Mouse (Mus musculus) CD4-positive, CD25-positive, alpha-beta regulatory T cell, adult 4 months (primary cell): ENCODE results near the gene Timm17b. TPM values are rescaled to one million over a fixed set of nuclear protein-coding genes. Genes with fewer than 3 reads are reported as not detected.
"Not testable (repeated sequence)": the region's sequence is repeated elsewhere in the genome, so short reads cannot be mapped to it uniquely, and the experiment has no call there.

ENCODE experiments used
- ATAC-seq: one replicate; pipeline ENCODE4 v1.8.0; 2017
- polyA plus RNA-seq, 2 experiments: library from polyadenylated mRNA; unstranded; fragments of 100-300 nt; shearing (Covaris generic); gene quantifications; one replicate each; pipeline ENCODE4 v1.2.1; 2017

The Timm17b gene
- 100 to 1,000 TPM; 107 to 109 TPM for polyA plus RNA-seq

DNA sequence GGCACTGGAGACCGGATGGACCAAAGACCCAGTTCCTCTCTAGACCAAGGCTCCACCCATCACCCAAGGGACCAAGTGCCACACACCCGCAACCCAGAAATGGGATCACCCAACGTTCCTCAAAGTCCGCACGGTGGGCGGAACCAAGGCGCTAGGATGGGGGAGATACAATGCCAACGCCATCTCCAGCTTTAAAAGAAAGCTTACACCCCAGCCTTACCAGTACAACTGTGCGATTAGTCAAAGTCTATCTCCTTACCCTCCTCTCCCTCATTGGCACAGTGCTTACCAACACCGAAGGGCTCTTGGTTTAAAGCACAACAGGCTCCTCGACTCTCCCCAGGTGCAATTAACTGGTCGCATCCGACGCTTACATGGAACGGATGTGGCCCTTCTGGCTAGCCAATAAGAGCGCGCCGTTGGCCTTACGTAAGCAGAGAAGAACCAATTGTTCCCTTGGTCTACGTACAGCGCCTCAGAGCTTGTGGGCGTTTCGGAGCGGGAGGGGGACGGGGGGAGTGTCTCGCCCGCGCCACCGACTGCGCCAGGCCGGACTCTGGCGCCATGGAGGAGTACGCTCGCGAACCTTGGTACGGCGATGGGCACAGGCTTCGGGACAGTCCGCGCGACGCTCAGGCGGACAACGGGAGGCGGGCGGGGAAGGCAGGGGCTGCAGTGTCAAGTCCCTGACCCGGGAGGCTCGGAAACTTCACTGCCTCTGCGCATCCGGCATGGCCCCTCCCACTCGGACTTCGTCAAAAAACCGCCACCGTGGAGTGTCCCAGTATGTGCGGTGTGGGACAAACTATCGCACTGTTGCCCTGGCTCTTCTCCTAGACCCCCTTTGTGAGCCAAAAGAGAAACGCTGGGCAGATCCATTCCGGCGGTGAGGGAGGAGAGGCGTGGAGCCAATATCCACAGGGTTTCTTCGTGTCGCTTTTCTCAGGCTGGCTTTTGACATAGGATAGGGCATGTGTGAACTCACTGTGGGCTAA lies at the start of gene Timm17b, which contains the start of gene Pqbp1:
TSS of gene Timm17b (plus strand) at position 478 of the 995 bp plus-strand sequence.
TSS of gene Pqbp1 (minus strand) at position 390 of the 995 bp plus-strand sequence.
- peak; percentile 95 for ATAC-seq

DNA sequence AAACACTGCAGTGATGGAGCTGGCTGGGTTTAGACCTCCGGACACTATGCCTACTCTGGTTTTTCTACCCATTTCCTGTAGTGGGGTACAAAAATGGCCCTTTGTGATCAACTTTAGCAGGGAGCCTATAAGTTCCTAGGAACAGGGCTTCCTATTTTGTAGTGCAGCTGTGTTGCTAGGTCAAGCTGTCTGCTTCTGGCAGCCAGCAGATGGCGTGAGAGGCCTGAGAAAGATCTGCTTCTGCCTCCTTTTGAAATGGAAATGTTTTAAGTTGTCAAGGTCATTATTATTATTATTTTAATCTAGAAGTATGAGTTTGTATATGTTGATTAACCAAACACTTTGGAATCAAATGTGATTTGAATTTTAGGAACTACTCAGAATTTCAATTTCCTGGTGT lies 44.6 kb upstream of the Timm17b start:
- ATAC-seq = peak; percentile 58

DNA sequence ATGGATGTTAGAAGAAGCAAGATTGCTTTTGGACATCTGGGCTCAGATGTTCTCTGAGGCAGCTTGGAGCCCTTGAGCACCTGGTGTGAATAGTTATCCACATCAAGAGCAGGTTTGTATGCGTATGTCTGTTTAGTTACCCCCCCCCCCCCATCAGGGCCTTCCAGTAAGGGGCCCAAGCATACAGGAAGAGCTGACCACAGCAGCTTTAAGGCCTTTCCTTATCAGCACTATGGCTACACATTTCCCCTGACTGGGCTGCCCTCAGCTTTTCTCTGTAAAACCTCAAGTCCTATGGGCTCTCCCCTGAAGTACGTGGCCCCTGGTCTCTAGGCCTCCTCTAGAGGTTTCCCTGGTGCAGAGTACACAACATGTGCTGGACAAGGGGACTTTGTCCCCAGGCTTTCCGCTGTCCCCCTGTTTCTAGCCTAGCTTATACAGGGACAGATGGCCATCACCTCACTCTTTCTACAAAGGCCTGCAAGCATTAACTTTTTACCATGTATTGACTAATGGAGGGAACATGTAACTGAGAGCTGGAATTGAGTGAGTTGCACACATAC lies 39.9 kb upstream of the Timm17b start:
- no peak for ATAC-seq

DNA sequence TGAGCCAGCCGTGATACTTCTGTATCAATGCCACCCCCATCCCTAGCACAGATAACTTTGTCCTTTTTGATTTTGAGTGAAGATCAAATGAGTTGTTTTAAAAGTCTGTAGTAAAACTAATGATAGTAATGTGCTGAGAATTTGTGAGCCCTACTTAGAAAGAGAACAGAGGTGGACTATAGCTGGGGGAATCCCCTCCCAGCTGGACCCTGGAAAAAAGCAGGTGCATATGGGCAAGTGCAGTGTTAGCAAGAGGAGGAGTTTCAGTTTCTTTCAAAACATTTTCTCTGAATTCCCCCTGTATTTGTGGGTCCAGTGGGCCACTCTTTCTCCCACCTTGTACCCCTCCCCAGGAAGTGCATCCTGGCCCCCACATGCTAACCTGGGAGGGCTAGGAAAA lies 36.0 kb upstream of the Timm17b start:
- no peak for ATAC-seq

DNA sequence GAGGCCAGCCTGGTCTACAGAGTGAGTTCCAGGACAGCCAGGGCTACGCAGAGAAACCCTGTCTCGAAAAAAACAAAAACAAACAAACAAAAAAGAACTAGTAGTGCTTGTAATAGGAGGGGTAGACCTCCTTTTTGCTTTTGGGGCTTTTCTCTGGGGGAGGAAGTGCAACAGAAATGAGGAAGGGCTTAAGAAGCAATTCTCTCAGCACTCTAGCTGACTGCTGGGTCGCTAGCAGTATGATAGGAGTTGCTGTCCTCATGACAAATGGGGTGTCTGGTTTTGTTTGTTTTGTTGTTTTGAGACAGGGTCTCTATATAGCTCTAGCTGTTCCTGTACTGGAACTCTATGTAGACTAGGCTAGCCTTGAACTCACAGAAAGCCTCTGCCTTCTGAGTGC lies 34.6 kb upstream of the Timm17b start:
- no peak for ATAC-seq

DNA sequence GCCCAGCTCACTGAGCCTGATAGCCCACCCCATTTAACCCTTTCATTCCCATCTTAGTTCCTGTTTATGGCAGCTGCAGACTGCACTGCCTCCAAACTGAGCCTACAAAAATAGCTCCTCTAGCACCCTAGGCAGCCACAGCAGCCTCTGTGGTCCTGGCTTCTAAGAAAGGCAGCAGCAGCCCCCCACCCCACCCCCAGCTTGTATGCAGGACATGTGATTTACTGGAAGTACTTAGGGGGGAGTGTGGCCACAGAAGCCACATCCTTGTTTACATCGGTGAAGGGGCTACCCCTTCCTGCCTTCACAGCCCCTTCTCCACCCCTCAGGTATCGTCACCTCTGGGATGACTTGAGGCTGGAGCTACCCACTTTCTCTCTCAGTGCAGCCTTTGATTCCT lies 33.8 kb upstream of the Timm17b start:
- ATAC-seq = peak; percentile 84

DNA sequence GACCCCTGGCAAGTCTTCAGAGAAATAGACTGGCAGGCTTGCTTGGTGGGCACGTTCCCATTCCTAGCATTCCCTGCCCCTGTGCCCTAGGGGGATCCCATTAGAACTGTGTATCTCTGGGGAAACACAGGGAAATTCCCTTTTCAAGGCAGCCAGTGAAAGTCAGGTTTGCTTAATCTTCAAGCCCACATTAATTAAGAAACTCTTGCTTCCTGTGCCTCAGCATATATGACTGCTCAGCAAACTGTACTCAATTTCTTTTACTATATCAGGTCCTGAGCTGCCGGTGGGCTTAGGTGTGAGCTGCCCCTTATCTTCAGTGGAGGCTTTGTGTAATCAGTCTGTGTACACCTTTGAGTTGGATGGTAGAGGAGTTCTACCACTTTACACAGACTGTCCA lies 33.4 kb upstream of the Timm17b start:
- ATAC-seq = peak; percentile 69

DNA sequence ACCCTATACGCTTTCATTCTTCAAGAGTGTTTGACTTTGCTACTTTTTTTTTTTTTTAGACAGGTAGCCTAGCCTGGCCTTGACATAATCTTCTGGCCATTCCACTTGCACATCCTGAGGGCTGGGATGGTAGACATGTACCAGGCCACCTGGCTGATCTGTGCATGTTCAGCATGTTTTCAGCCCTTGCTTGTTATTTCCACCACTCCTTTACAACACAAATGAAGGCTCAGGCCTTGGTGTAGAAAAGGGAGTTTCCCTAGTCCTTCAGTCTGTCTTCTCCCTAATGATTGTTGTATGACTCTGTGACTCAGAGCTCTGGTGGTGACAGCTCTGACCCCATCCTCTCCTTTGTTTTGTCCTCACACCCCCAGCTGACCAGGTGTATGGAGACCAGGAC lies 32.0 kb upstream of the Timm17b start:
- no peak for ATAC-seq

DNA sequence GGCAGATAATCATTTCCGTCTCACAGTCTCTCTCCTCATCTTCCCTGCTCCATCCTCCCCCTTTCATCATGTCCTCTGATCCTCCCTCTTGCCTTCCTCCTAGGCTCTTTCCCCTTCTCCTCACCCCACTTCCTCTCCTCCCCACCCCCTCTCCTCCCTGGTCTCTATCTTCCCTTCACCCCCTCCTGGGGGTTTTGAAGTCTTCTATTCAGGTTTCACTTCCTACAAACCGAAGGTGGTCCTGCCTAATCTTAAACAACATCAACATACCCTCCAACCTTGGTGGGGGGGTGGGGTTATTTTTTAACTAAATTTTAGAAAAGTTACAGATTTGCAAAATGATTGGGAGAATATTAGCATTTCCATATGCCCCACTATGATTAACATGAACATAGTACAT lies 30.7 kb upstream of the Timm17b start:
- no peak for ATAC-seq

DNA sequence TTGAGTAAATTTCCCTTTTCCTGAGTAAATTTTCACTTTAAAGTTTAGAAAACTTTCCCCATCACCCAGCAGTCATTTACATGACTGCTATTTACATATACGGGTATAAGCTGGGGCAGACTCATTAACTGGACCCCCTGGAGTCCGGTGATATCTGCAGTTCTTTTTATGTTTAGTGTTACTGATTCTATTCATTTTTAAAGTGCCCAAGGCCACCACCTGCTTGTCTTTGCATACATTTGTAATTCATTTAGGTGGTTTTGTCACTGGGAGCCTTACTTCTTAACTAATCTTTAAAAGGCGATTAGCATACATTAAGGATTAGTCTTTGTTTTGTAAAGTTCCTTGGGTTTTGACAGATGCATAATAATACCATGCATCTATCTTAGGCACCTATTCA lies 29.3 kb upstream of the Timm17b start:
- ATAC-seq = no peak

DNA sequence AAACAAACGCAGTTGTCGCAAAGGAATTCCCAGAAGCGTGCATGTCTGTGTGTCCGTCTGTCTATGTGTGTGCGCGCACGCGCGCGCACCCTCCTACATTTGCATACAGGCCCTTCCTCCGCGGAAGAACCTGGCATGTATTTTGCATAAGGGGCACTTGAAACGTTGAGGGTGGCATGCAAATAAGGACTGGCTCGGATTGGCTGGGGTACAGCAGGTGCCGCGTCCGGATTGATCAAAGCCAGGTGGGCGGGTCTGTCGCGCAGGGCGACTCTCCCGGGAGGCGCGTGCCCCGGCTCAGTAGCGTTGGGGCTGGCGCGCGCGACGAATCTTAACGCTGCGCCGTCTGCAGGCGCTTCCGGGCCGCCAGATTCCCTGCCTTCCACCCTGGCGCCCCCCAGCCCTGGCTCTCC lies 21.1 kb upstream of the Timm17b start, which contains the start of gene Pim2:
TSS of gene Pim2 (plus strand) at position 256 of the 413 bp plus-strand sequence.
- peak; percentile 96 for ATAC-seq

DNA sequence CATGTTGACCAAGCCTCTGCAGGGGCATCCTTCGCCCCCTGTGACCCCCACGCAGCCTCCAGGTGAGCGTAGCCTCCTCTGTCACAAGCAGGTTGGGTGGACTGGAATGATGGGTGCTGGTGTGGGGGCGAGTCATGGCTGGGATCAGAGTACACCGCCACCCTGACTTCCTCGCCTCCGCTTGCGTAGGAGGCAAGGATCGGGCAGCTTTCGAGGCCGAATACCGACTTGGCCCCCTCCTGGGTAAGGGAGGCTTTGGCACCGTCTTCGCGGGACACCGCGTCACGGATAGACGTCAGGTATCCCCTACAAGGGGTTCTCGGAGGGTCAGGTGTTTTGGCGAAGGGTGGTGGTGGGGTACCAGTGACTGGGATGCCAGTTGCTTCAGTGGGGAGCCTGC lies 20.7 kb upstream of the Timm17b start:
- ATAC-seq = peak; percentile 2

DNA sequence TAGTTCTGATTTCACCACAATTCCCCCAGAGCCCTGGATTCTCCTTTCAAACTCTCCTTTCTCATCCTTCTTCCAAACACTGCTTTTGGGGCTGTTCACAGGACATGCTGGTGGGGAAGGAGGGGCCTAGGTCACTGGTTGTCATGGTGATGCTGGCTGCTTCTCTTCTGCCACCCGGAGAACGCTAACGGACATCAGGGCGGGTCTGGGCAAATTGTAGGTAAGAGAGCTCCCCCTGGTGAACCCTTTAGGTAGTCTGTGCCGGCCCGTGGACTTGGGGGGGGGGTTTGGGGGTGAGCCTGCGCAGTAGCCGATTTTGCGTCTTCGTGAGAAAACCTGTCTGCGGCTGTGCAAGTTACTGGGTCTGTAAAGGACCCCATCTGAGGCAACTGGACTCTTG lies 19.3 kb upstream of the Timm17b start:
- peak; percentile 28 for ATAC-seq

DNA sequence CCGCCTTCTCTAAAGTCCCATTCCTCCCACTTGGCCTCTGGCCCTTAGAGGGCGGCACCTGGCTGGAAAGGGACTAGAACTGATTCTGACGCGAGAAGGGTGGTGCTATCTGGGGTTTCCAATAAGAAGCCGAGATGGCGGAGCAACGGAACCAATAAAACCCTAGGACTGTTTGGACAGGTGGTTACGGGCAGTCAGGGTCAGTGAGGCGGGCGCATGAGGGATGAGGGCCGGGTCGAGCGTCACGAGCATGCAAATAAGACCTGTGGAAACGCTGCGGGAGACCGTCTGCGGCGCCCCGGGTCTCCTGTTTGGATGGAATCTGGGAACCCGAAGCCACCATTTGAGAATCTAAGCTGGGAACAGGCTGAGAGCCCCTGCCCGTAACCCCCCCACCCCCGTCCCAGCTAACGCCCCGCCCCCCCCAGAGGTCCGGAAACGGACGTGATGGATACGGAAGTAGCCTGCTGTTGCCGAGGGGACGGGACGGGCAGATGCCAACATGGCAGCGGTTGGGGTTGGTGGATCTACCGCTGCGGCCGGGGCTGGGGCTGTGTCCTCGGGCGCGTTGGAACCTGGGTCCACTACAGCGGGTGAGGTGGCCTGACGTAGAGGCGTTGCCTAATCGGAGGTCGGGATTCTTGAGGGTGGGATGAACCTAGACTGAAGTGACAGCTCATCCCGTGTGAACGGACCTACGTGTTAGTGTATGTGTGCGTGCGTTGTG lies 15.2 kb upstream of the Timm17b start, which contains the start of gene Slc35a2:
TSS of gene Slc35a2 (plus strand) at position 188 of the 727 bp plus-strand sequence.
- ATAC-seq = peak; percentile 76

DNA sequence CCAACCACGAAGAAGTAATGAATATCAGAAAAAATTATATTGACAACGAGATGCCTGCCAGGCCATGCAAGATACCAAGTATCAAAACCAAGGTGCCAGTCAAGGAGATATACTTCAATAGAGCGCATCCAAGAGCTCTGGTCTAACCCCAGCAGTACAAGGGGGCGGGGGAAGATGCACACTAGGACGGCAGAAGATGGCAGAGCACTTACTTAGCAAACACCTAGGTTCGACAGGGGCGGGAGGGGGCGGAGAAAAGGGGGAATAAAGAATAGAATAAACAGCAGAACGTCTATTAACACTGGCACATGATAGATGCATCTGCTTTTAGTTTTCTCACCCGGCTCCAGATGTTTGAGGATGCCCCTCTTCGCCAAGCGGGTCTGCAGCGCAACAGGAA lies 946 bp upstream of the Timm17b start:
- ATAC-seq = no peak

DNA sequence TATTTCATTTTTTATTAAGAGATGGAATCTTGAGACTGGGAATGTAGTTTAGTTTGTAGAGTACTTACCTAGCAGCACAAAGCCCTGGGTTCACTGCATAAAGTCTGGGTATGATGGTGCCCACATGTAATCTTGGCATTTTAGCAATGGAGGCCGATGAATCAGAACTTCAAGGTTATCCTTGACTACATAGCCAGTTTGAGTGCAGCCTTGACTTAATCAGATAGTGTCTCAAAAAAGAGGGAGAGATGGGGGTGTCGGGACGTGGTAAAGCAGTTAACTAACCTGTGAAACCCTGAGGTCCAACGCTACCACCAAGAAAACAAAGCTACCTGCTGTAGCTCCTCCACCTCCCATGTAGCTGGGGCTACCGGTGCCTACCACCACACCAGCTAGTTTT lies 5.3 kb downstream of the Timm17b start:
- no peak for ATAC-seq

DNA sequence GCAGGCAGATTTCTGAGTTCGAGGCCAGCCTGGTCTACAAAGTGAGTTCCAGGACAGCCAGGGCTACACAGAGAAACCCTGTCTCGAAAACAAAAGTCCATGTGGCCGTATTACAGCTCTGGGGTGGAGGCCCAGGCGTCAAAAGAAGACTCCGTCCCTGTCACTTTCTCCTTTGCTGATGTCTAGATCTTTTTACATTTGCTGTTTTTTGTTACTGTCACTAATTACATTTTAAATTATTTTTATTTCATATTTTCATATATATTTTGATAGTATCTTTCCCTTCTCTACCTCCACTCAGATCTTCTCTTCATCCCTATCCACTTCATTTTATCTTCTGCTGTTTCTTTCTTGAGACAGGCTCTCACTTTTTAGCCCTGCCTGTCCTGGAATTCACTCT lies 8.6 kb downstream of the Timm17b start, which contains the start of gene Gm10491:
TSS of gene Gm10491 (minus strand) at position 101 of the 400 bp plus-strand sequence.
- ATAC-seq = no peak

DNA sequence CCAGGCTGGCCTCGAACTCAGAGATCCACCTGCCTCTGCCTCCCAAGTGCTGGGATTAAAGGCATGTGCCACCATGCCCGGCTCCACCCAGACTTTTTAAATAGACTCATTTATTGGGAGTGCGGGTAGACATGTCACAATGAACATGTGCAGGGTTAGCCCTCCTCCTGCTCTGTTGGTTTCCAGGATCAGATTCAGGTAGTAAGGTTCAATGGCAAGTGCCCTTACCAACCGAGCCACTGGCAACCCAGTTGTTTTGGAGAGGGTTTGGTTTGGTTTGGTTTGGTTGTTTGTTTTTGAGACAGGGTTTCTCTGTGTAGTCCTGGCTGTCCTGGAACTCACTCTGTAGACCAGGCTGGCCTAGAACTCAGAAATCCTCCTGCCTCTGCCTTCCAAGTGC lies 10.1 kb downstream of the Timm17b start, which contains the start of gene Gm10490:
TSS of gene Gm10490 (plus strand) at position 301 of the 400 bp plus-strand sequence.
- not testable (repeated sequence) for ATAC-seq

DNA sequence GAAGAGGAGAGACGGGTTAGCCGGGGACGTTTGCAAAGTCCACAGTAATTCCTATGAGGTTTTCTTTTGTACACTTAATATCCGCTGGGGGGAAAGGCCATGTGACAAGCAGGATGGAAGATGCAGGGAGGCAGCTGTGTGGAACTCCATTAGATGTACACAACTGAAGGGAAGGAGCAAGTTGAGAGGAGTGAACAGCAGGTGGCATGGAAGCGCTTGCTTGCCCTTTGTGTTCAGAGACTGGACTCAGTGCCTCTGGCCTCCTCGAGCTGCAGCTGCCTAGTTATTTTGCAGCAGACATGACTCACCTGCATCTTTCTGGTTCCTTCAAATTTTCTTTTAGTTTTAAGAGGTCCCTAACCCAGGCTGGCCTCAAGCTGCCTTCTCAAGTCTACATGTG lies 11.3 kb downstream of the Timm17b start:
- ATAC-seq = no peak

DNA sequence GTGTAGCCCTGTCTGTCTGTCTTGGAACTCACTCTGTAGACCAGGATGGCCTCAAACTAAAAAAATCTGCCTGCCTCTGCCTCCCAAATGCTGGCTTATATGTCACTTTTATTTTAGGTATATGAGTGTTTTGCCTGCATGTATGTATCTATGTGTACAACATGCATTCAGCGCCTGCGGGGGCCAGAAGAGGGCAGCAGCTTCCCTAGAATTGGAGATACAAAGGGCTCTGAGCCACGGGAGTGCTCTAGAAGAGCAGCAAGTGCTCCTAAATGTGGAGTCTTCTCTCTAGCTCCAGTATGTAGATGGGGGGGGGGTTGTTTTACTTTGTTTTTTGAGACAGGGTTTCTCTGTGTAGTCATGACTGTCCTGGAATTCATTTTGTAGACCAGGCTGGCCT lies 16.5 kb downstream of the Timm17b start:
- peak; percentile 70 for ATAC-seq

DNA sequence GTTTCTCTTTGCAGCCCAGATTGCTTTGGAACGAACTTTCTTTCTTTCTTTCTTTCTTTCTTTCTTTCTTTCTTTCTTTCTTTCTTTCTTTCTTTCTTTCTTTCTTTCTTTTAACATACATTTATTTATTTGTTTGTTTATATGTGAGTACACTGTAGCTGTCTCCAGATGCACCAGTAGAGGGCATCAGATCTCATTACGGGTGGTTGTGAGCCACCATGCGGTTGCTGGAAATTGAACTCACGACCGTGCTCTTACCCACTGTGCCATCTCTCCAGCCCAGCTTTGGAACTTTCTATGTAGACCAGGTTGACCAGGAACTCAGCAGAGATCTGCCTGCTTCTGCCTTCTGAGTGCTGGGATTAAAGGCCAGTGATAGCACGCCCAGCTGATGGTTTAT lies 18.8 kb downstream of the Timm17b start:
- ATAC-seq = not testable (repeated sequence)

DNA sequence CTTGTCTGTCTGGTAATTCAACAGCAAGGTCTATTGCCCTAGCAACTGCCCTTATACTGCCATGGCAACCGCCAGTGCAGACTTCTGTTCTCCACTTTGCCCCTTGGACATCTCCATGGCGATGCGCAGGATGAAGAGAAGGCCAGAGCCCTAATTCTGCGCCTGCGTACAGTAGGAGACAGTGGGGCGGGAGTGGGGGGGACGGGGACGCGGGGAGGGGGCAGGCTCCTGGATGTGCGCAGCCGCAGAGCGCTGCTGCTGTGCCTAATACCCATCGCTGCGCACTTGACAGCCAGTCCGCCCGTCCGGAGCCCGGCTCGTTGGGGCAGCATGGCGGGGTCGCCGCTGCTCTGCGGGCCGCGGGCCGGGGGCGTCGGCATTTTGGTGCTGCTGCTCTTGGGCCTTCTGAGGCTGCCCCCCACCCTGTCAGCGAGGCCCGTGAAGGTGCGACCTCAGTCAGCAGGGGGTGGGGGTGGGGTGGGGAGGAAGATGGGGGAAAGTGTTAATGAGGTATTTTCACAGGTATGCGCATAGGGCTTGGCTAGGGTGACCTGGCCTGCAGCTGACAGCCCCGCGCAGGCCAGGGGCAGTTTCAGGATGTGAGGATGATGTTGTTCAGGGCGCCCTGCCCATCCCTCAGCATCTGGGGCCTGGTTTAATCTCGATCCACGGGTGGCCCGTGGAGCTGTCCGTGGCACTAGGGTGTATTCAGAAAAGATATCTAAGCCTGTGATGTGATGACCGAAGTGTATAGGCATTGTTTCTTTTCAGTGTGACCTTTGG lies 20.6 kb downstream of the Timm17b start, which contains the start of gene Pcsk1n:
TSS of gene Pcsk1n (plus strand) at position 222 of the 783 bp plus-strand sequence.
- ATAC-seq = no peak
